Mouse (Mus musculus) left cerebral cortex, adult 18-20 months (tissue): ENCODE data around the gene Fthl17f. TPM values are rescaled to one million over a fixed set of nuclear protein-coding genes. Genes with fewer than 3 reads are reported as not detected.
"Not testable (repeated sequence)": the region's sequence is repeated elsewhere in the genome, so short reads cannot be mapped to it uniquely, and the experiment has no call there.

Experiments used
- DNase-seq, 2 experiments: peaks; one replicate each; pipeline ENCODE4 v3.0.0; 2021 to 2022; ENCODE audit warnings: low spot score in 2 of 2, mixed read lengths in 1 of 2
- long read RNA-seq, 2 experiments: library from polyadenylated mRNA; stranded (forward); transcript quantifications; one replicate each; pipeline ENCODE4 v2.0.0; 2021
- total RNA-seq, 2 experiments: library from RNA; stranded (reverse); gene quantifications; 2 replicates each; pipeline ENCODE4 v1.2.3; 2021

Fthl17f gene
- not detected for total RNA-seq
- long read RNA-seq, experiment 1 = 0 reads
- long read RNA-seq, experiment 2 = 0 reads

DNA sequence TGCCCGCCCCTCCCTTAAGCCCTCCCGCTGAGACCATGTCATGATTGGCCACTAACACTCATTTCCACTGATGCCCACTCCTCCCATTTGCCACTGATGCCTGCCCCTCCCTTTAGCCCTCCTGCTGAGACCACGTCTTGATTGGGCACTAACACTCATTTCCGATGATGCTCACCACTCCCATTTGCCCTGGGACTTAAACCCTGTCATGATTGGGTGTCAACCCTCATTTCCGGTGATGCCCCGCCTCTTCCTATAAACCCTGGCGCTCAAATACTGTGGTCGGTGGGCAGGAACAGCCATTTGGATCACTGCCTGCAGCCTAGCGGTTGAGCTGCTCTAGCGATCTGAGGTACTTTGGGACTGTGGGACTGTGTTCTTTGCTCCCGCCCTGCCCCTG lies at the start of gene Fthl17f:
TSS of gene Fthl17f (plus strand) at position 301 of the 400 bp plus-strand sequence.
- DNase-seq = not testable (repeated sequence)

DNA sequence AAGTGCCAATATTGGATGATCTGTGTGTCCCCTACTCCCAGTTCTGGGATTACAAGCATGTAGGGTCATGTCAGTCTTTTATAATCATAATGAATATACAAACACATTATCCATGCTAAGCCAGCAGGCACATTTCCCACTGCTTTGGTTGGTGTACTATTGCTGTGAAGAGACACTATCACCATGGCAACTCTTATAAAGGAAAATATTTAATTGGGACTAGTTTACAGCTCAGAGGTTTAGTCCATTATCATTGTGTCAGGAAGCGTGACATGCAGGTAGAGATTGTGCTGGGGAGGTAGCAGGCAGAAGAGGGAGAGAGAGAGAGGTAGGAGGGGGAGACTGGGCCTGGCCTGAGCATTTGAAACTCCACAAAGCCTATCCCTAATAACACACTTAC lies 46.7 kb upstream of the Fthl17f start:
- DNase-seq = no peak

DNA sequence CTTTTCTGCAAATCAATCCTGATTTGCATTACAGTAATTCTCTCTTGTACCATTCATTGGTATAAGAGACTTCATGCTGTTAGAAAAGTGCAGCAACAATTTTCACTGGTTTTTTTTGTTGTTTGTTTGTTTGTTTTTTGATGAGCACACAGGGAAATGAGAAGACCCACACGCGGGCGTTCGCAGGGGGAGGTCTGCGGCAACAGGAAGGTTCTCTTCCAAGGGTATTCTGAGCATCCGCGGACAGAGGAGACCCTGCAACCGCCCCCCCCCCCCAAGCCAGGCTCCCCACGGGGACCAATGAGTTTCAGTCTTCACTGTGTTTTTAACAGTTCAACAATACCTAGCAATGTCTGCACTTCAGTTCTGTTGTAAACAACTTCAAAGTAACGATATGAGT lies 43.3 kb upstream of the Fthl17f start:
- DNase-seq = no peak

DNA sequence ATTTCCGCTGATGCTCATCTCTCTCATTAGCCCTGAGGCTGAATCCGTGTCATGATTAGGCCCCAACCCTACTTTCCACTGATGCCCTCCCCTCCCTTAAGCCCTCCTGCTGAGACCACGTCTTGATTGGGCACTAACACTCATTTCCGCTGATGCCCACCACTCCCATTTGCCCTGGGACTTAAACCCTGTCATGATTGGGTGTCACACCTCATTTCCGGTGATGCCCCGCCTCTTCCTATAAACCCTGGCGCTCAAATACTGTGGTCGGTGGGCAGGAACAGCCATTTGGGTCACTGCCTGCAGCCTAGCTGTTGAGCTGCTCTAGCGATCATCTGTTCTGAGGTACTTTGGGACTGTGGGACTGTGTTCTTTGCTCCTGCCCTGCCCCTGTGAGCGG lies 29.6 kb upstream of the Fthl17f start, which contains the start of gene Fthl17e:
TSS of gene Fthl17e (plus strand) at position 301 of the 400 bp plus-strand sequence.
- not testable (repeated sequence) for DNase-seq

DNA sequence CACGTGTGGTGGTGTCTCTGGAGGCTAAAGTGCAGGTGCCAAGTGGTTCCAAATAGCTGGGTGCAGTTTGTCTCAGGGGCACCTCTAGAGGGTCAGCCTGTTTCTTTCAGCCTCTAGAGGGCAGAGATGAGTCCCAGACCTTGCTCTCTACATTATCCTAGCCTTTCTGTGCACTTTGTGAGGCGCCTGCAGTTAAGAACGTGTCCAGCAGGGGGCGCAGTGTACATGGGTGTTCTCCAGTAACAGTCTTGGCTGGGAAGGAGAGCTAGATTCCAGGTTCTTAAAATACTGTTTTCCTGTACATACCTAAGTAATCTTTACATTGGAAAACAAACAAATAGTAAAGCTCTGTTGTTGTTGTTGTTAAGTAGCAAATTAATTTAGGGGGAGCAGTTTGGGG lies 21.2 kb upstream of the Fthl17f start:
- DNase-seq = not testable (repeated sequence)

DNA sequence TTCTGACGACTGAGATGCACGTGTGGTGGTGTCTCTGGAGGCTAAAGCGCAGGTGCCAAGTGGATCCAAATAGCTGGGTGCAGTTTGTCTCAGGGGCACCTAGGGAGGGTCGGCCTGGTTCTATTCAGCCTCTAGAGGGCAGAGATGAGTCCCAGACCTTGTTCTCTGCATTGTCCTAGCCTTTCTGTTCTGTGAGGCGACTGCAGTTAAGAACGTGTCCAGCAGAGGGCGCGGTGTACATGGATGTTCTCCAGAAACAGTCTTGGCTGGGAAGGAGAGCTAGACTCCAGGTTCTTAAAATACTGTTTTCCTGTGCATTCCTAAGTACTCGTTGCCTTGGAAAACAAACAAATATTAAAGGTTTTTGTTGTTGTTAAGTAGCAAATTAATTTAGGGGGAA lies 1.9 kb upstream of the Fthl17f start:
- peak; percentile 82 to 94 for DNase-seq

DNA sequence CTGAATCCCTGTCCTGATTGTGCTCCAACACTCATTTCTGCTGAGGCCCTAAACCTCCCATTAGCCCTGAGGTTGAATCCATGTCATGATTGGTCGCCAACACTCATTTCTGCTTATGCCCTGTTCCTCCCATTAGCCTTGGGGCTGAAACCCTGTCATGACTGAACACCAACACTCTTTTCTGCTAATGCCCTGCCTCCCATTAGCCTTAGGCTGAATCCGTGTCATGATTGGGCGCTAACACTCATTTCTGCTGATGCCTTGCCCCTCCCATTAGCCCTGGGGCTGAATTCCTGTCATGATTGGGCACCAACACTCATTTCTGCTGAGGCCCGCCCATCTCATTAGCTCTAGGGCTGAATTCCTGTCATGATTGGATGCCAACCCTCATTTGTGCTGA lies 714 bp upstream of the Fthl17f start:
- DNase-seq = no peak

DNA sequence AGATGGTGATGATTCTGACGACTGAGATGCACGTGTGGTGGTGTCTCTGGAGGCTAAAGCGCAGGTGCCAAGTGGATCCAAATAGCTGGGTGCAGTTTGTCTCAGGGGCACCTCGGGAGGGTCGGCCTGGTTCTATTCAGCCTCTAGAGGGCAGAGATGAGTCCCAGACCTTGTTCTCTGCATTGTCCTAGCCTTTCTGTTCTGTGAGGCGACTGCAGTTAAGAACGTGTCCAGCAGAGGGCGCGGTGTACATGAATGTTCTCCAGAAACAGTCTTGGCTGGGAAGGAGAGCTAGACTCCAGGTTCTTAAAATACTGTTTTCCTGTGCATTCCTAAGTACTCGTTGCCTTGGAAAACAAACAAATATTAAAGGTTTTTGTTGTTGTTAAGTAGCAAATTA lies 14.9 kb downstream of the Fthl17f start:
- DNase-seq = peak; percentile 54 to 84

DNA sequence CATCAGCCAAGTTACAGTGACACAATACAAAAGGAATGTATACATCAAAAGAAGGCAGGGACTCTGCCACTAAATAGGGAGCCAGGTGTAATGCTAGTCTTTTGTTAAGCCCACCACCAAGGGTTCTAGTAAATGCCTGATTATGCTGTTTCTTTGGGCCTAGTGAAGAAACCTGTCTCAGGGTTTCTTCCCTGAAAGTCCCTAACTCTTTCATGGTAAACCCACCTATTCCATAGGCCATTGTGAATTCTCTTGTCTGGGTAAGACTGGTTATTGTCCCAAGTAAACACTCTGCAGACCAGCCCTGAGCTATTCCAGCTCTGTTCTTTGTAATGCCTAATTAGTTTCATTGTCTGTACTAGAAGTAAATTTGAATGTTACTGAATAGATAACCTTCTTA lies 32.3 kb downstream of the Fthl17f start:
- DNase-seq = not testable (repeated sequence)

DNA sequence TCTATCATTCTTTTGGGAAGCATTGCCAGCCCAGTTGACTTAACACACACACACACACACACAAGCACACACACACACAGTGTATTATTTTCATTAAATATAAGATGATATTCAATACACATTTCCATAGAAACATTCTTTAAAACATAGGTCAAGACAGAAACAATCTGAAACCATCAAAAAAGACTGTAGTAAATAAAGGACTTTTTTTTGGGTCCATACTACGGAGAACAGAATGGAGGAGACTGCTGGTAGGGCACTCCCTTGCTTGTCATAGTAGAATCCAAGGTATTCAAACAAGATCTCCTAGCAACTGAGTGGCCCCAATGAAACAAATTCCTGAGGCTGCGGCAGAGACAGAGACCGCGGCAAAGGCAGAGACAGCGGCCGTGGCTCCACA lies 41.4 kb downstream of the Fthl17f start, which contains the start of gene 4930402K13Rik:
TSS of gene 4930402K13Rik (plus strand) at position 301 of the 400 bp plus-strand sequence.
- DNase-seq = no peak

DNA sequence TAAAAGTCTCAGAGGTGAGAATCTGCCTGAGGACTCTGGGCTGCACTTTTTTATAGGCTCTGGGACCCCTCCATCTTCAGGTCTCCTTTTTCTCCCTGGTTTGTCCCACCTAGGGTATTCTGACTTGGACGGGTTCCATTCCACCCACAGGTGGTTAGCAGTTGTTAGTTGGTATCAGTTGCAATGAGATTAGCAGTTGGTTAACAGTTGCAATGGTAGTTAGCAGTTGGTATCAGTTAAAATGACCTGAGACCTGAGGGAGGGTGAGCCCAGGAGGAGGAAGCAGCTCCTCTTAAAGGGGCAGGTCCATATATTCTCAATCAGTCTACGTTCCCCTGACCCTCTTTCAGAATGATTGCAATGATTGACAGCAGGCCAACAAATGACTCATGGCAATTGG lies 47.6 kb downstream of the Fthl17f start:
- no peak for DNase-seq

Other genes with a start within 250 kb of the Fthl17f start
- not detected for gene Gm6592, start 219.0 kb upstream of the Fthl17f start, total RNA-seq
- not detected for gene Gm5751, start 188.8 kb upstream of the Fthl17f start, total RNA-seq
- gene B630019K06Rik, start 170.6 kb upstream of the Fthl17f start, total RNA-seq = 10 to 100 TPM; 32.4 to 35.7 TPM
- not detected for gene Fthl17b, start 100.0 kb upstream of the Fthl17f start, total RNA-seq
- not detected for gene Fthl17c, start 86.5 kb upstream of the Fthl17f start, total RNA-seq
- not detected for gene Fthl17d, start 76.3 kb upstream of the Fthl17f start, total RNA-seq
- not detected for gene Fthl17e, start 29.5 kb upstream of the Fthl17f start, total RNA-seq
- not detected for gene 4930402K13Rik, start 41.5 kb downstream of the Fthl17f start, total RNA-seq
- gene Lancl3, start 136.9 kb downstream of the Fthl17f start, total RNA-seq = 1 to 10 TPM; 7.2 to 7.4 TPM
- gene Gm14862, start 193.9 kb downstream of the Fthl17f start, total RNA-seq = not detected
- gene Xk, start 209.7 kb downstream of the Fthl17f start, total RNA-seq = 10 to 100 TPM; 14.4 to 15.2 TPM
- gene H2al1m, start 220.7 kb downstream of the Fthl17f start, total RNA-seq = not detected